Mouse (Mus musculus) inflammation-experienced regulatory T-cells, adult 6 months (primary cell): ENCODE measurements at regions not wholly inside any gene's neighbourhood (a gene's known extent, or its start where the extent isn't known, plus 50 kb on each side); places are given as distances from the start of the nearest gene placed in this dataset.

Experiments used
- ATAC-seq: one replicate; pipeline ENCODE4 v1.8.0; 2017

GRCm38 (mm10) chr10:17528846-17529245 lies 194.2 kb upstream of the Cited2 start:
- no peak for ATAC-seq

- no peak for ATAC-seq
Observed at GRCm38 (mm10) chr10:17529851-17530509, 193.0 kb upstream of the Cited2 start.

- ATAC-seq: no peak
Observed at GRCm38 (mm10) chr10:17531021-17531420, 192.0 kb upstream of the Cited2 start.

- ATAC-seq: peak; percentile 74
Observed at GRCm38 (mm10) chr10:17538944-17539533, 184.0 kb upstream of the Cited2 start.

- ATAC-seq: no peak
Observed at GRCm38 (mm10) chr10:17540404-17541375, 182.3 kb upstream of the Cited2 start.

GRCm38 (mm10) chr10:17542104-17542846 lies 180.7 kb upstream of the Cited2 start:
- no peak for ATAC-seq

GRCm38 (mm10) chr10:17542847-17543421 lies 180.1 kb upstream of the Cited2 start:
- ATAC-seq: no peak

- no peak for ATAC-seq
Observed at GRCm38 (mm10) chr10:17545291-17545690, 177.7 kb upstream of the Cited2 start.

- no peak for ATAC-seq
Observed at GRCm38 (mm10) chr10:17547986-17548385, 175.0 kb upstream of the Cited2 start.

GRCm38 (mm10) chr10:17548629-17549580 lies 174.1 kb upstream of the Cited2 start:
- ATAC-seq: peak; percentile 82

GRCm38 (mm10) chr10:17549711-17550637 lies 173.0 kb upstream of the Cited2 start:
- peak; percentile 47 for ATAC-seq

- ATAC-seq: no peak
Observed at GRCm38 (mm10) chr10:17550638-17551013, 172.4 kb upstream of the Cited2 start.

GRCm38 (mm10) chr10:17551869-17552268 lies 171.1 kb upstream of the Cited2 start:
- ATAC-seq: no peak

- ATAC-seq: no peak
Observed at GRCm38 (mm10) chr10:17552277-17552676, 170.7 kb upstream of the Cited2 start.

GRCm38 (mm10) chr10:17556391-17556790 lies 166.6 kb upstream of the Cited2 start:
- no peak for ATAC-seq

GRCm38 (mm10) chr10:17559370-17559955 lies 163.6 kb upstream of the Cited2 start:
- no peak for ATAC-seq

GRCm38 (mm10) chr10:17559980-17560379 lies 163.0 kb upstream of the Cited2 start:
- ATAC-seq: no peak

- no peak for ATAC-seq
Observed at GRCm38 (mm10) chr10:17561466-17561865, 161.6 kb upstream of the Cited2 start.

- no peak for ATAC-seq
Observed at GRCm38 (mm10) chr10:17561977-17562376, 161.0 kb upstream of the Cited2 start.
